Mouse (Mus musculus): ENCODE measurements around the gene Prnd. TPM values are rescaled to one million over a fixed set of nuclear protein-coding genes. Genes with fewer than 3 reads are reported as not detected.

The Prnd gene
- total and polyA plus RNA-seq, 3 experiments: 0.76 to 11.4 (median 5.6) TPM

DNA sequence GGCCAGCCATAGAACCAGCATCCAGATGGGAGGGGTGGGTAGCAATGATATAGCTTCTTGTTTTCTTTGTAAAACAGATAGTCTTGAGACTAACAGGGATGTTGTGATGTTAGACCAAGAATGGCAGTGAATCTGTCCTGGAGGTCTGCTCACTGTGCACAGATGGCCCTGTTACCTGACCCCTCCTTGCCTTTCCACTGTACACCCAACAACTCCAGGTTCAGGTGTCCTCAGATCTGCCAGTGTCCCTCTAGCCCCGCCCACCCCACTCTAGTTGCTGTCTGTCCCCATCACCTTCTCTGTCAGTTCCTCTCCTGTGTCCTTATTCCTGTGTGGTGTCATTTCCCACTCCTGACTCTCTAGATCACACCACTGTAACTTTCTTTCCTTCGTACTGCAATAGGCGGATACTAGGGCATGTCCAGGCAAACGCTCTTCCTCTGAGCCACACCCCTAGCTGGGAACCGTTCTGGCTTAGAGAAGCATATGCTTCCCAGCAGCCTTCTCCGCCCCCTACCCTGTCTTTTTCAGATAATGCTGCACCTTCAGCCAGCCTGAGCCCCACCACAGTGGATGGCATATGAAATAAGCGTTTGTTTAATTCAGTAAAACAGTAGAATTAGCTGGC is 18.3 kb upstream of the Prnd start:
- Histone ChIP-seq H3K27ac (ENCODE audit: insufficient read depth, low read depth) (no peak overlapping the region), H3K79me2 (replicated peaks; ENCODE audit: control insufficient read depth, extremely low read depth, insufficient read depth, poor library complexity, severe bottlenecking) (no peaks in the 10 kb centered on the region), H3K4me3 (replicated peaks in 1 of 3; ENCODE audit: low read depth in 2 of 3, low read length in 2 of 3, poor library complexity in 1 of 3) (no peak overlapping the region), H3K36me3 (replicated peaks in 1 of 2; ENCODE audit: control insufficient read depth in 1 of 2, insufficient read depth in 1 of 2, low read length in 1 of 2) (peaks cover 3 to 5% of the 10 kb centered on the region in 2 experiments), H3K27me3 (replicated peaks) (no peaks in the 10 kb centered on the region), H3K9me3 (replicated peaks; ENCODE audit: low read length) (no peaks in the 10 kb centered on the region), H3K9ac (ENCODE audit: insufficient read depth, low read depth) (no peak overlapping the region), H3K4me2 (ENCODE audit: insufficient read depth, low read depth, poor library complexity, severe bottlenecking) (no peak overlapping the region), H3K4me1 (ENCODE audit: control insufficient read depth in 1 of 2, insufficient read depth in 2 of 2) (peaks cover 5 to 28% of the 10 kb centered on the region in 2 experiments; a peak in 3 of 4 replicates)
- in situ Hi-C loops (cut with MboI; ENCODE audit: low pct_ligation_motif_present, low pct_unique_long_range_greater_than_20kb, low sequenced_read_pairs): loop anchor here (25.0 kb wide), 1 partner anchor 395 kb away; no protein-coding TSS in a partner anchor
- DNase-seq (ENCODE audit: extremely low read depth): no peak
- TF ChIP-seq ZKSCAN1 (IDR thresholded peaks at IDR 0.05; ENCODE audit: borderline replicate concordance, low read depth, low read length): no peak
- no peak for TF ChIP-seq E2F4 (IDR thresholded peaks at IDR 0.05; ENCODE audit: insufficient replicate concordance, low read depth, low read length)
- TF ChIP-seq MEF2A (IDR thresholded peaks at IDR 0.05; ENCODE audit: borderline replicate concordance, low read depth, low read length): no peak
- no peak for TF ChIP-seq CHD2 (IDR thresholded peaks at IDR 0.05; ENCODE audit: low read length)
- TF ChIP-seq MAFK (IDR thresholded peaks at IDR 0.05; ENCODE audit: insufficient replicate concordance, low read length): no peak
- TF ChIP-seq ELF1 (IDR thresholded peaks at IDR 0.05; ENCODE audit: low read depth, low read length): no peak
- TF ChIP-seq IRF4 (IDR thresholded peaks at IDR 0.05; ENCODE audit: low read depth, low read length): no peak
- TF ChIP-seq ZMIZ1 (IDR thresholded peaks at IDR 0.05; ENCODE audit: low read depth, low read length): no peak
- TF ChIP-seq HCFC1 (IDR thresholded peaks at IDR 0.05; ENCODE audit: low read depth, low read length): no peak
- no peak for TF ChIP-seq RAD21 (IDR thresholded peaks at IDR 0.05; ENCODE audit: low read depth, low read length)
- TF ChIP-seq UBTF (IDR thresholded peaks at IDR 0.05; ENCODE audit: low read depth, low read length): no peak
- no peak for TF ChIP-seq SMC3 (IDR thresholded peaks at IDR 0.05; ENCODE audit: low read depth, low read length)
- no peak for TF ChIP-seq USF1 (IDR thresholded peaks at IDR 0.05; ENCODE audit: low read depth, low read length)
- no peak for TF ChIP-seq USF2 (conservative IDR thresholded peaks at IDR 0.05; ENCODE audit: low read depth, low read length)
- no peak for TF ChIP-seq PAX5 (IDR thresholded peaks at IDR 0.05; ENCODE audit: low read length)
- TF ChIP-seq NELFE (IDR thresholded peaks at IDR 0.05; ENCODE audit: low read depth, low read length): no peak
- TF ChIP-seq TCF12 (IDR thresholded peaks at IDR 0.05; ENCODE audit: low read depth, low read length): no peak
- no peak for TF ChIP-seq ZC3H11A (IDR thresholded peaks at IDR 0.05; ENCODE audit: low read depth, low read length)
- no peak for TF ChIP-seq BHLHE40 (IDR thresholded peaks at IDR 0.05; ENCODE audit: low read depth, low read length)
- dilution Hi-C loops (cut with MboI; ENCODE audit: extremely low pct_ligation_motif_present, extremely low pct_unique_long_range_greater_than_20kb, low sequenced_read_pairs): no loop called here

DNA sequence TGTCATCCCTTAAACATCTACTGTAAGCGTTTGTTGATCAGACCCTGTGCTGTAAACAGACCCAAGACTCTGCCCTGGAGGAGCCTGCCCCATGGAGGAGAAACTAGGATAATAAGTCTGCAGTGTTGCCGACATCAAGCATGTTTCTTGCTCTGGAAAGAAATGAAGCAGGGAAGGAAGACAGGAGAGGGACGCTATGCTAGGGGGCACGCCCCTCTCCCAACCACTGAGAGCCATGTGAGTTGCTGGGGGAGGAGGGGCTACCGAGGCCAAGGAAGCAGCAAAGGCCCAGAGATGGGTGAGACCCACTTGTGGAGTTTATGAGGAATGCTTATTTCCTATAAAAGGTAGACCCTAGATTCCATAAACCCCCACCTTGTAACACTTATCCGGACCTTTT is 17.6 kb upstream of the Prnd start:
- Histone ChIP-seq H3K4me3 (replicated peaks in 1 of 3; ENCODE audit: low read depth in 2 of 3, low read length in 2 of 3, poor library complexity in 1 of 3) (no peak overlapping the region), H3K27me3 (replicated peaks) (no peaks in the 10 kb centered on the region), H3K9me3 (replicated peaks; ENCODE audit: low read length) (no peaks in the 10 kb centered on the region), H3K4me2 (ENCODE audit: insufficient read depth, low read depth, poor library complexity, severe bottlenecking) (no peak overlapping the region), H3K9ac (ENCODE audit: insufficient read depth, low read depth) (no peak overlapping the region), H3K4me1 (ENCODE audit: control insufficient read depth in 1 of 2, insufficient read depth in 2 of 2) (peaks cover 5 to 28% of the 10 kb centered on the region in 2 experiments; a peak in 3 of 4 replicates), H3K79me2 (replicated peaks; ENCODE audit: control insufficient read depth, extremely low read depth, insufficient read depth, poor library complexity, severe bottlenecking) (no peaks in the 10 kb centered on the region), H3K36me3 (replicated peaks in 1 of 2; ENCODE audit: control insufficient read depth in 1 of 2, insufficient read depth in 1 of 2, low read length in 1 of 2) (peaks cover 3 to 5% of the 10 kb centered on the region in 2 experiments), H3K27ac (ENCODE audit: insufficient read depth, low read depth) (no peak overlapping the region)
- in situ Hi-C loops (cut with MboI; ENCODE audit: low pct_ligation_motif_present, low pct_unique_long_range_greater_than_20kb, low sequenced_read_pairs) (loop anchor here (25.0 kb wide), 1 partner anchor 396 kb away; no protein-coding TSS in a partner anchor), dilution Hi-C loops (cut with MboI; ENCODE audit: extremely low pct_ligation_motif_present, extremely low pct_unique_long_range_greater_than_20kb, low sequenced_read_pairs) (no loop called here)
- TF ChIP-seq POLR2A (IDR thresholded peaks at IDR 0.05; ENCODE audit: low read depth, low read length) (no peak), MAX (IDR thresholded peaks at IDR 0.05; ENCODE audit: low read length) (no peak), MAFK (IDR thresholded peaks at IDR 0.05; ENCODE audit: insufficient replicate concordance, low read length) (no peak), NELFE (IDR thresholded peaks at IDR 0.05; ENCODE audit: low read depth, low read length) (no peak), ETS1 (conservative IDR thresholded peaks at IDR 0.05; ENCODE audit: low read depth, low read length) (no peak), IRF4 (IDR thresholded peaks at IDR 0.05; ENCODE audit: low read depth, low read length) (no peak), USF2 (conservative IDR thresholded peaks at IDR 0.05; ENCODE audit: low read depth, low read length) (no peak), POLR2AphosphoS2 (IDR thresholded peaks at IDR 0.05; ENCODE audit: low read depth, low read length) (no peak), USF1 (IDR thresholded peaks at IDR 0.05; ENCODE audit: low read depth, low read length) (no peak), MYC (IDR thresholded peaks at IDR 0.05; ENCODE audit: low read depth, low read length) (no peak), TBP (conservative IDR thresholded peaks at IDR 0.05; ENCODE audit: low read depth, low read length) (no peak), JUND (conservative IDR thresholded peaks at IDR 0.05; ENCODE audit: low read depth, low read length) (no peak)
- no peak for DNase-seq (ENCODE audit: extremely low read depth)

All from CH12.LX (cell line).